Comparison of ENCODE assay signal across 9 mouse cellular contexts in the genomic region with DNA sequence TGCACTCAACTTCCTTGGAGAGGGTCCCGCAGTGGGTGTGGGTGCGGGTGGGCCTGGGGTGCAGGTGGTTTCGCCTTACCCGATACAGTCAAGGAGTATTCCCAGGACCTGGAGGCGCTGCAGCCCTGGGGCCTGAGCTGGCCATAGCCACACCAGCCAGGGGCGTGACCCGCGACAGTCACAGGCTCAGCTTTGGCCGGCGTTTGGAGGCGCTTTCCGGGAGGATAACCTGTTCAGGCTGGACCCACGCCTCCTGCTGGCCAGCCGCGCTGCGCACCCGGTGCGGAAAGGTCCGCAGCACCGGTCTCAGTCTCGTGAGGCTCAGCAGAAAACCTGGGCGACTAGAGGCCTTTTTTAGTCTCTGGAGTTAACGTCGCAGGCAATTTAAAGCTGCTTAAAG. TPM values are rescaled to one million over a fixed set of nuclear protein-coding genes. Genes with fewer than 3 reads are reported as not detected.
A peak's percentile ranks its signal among the peaks of the same experiment; 100 is the strongest.
DNase-seq lines count a peak whose midpoint lies in the region; ATAC-seq and TF ChIP-seq lines count a peak whose summit lies in the region.
"Had no signal": no experiment of that assay in that cellular context is flagged by ENCODE, and none has a peak within 500 bp of the region (broad histone marks: within the 10 kb centered on the region; RNA-seq: fewer than 3 reads in every experiment).

No protein-coding gene starts in this region.

- TF ChIP-seq POLR2A in lung, adult 2 months (IDR thresholded peaks at IDR 0.05; ENCODE audit: borderline replicate concordance, extremely low read depth, low read depth, low read length), result no peak

- H3K4me1 ChIP-seq in lung, adult 2 months (ENCODE audit: control insufficient read depth, insufficient read depth, low read length), result no peaks in the 10 kb centered on the region

- H3K4me3 ChIP-seq in lung, adult 2 months (replicated peaks; ENCODE audit: extremely low read depth, low read depth, low read length), result no peak overlapping the region
- H3K4me3 ChIP-seq: myocyte had no signal

- peak; percentile 45; the same call in 1 of the 2 replicates for ATAC-seq in frontal cortex, adult (ENCODE audit: low TSS enrichment)

- TF ChIP-seq CTCF in lung, adult 2 months (IDR thresholded peaks at IDR 0.05; ENCODE audit: insufficient read depth, low read length), result peak; percentile 45; the same call in 1 of the 2 replicates

- WGBS in lung, adult 2 months, result 5% methylated on average over 24 of the region's 24 CpGs

- no peak for DNase-seq in frontal cortex, postnatal 25 days (ENCODE audit: low spot score in 2 of 2)
- DNase-seq in embryo, embryonic 9.5 days (ENCODE audit: extremely low spot score), result peak; percentile 77
- peak; percentile 14 for DNase-seq in heart, adult 8-10 months (ENCODE audit: low spot score)
- peak; percentile 50 for DNase-seq in kidney, adult 18-20 months
- peak; percentile 42 for DNase-seq in lung, adult 2 months
- DNase-seq in ovary, postnatal 14 days (ENCODE audit: low spot score), result peak; percentile 60
- no peak for DNase-seq in frontal cortex, postnatal 36 days (ENCODE audit: low spot score in 2 of 2)

RNA-seq across cellular contexts. Expression of gene Fgg, which starts 12.2 kb away (rescaled TPM):
- total RNA-seq in heart, adult 8-10 months (2022), result under 1 TPM in 1 of 4 experiments, not detected in 3; 0.19 TPM
- 0.32 and 1.4 TPM in 2 replicates for polyA plus RNA-seq in lung, adult 2 months (2012; rRNA removed)
- polyA plus RNA-seq: myocyte had no signal

RNA-seq across cellular contexts. Expression of gene Fga, which starts 30.5 kb away (rescaled TPM):
- not detected for total RNA-seq in heart, adult 8-10 months (2022)
- polyA plus RNA-seq in lung, adult 2 months (2012; rRNA removed), result 0.23 and 0.66 TPM in 2 replicates
- polyA plus RNA-seq: myocyte had no signal

RNA-seq across cellular contexts. Expression of gene Fgb, which starts 54.3 kb away (rescaled TPM):
- not detected for total RNA-seq in heart, adult 8-10 months (2022)
- 0.10 and 0.24 TPM in 2 replicates for polyA plus RNA-seq in lung, adult 2 months (2012; rRNA removed)
- polyA plus RNA-seq: myocyte had no signal

RNA-seq across cellular contexts. Expression of gene Plrg1, which starts 60.0 kb away (rescaled TPM):
- total RNA-seq in heart, adult 8-10 months (2022), result 10 to 100 TPM; 23.9 to 29.4 (median 27.7) TPM
- 29.6 and 41.1 TPM in 2 replicates for polyA plus RNA-seq in lung, adult 2 months (2012; rRNA removed)

Comparison
In these comparisons a context has a peak if more than half of its experiments do, and no peak if none do; other contexts are left out.
1. DNase-seq: peak in embryo, embryonic 9.5 days (single experiment), heart, adult 8-10 months (single experiment), kidney, adult 18-20 months (single experiment), lung, adult 2 months (single experiment) and ovary, postnatal 14 days (single experiment); none in frontal cortex, postnatal 25 days (0 of 2) and frontal cortex, postnatal 36 days (0 of 2).